Mouse (Mus musculus) erythroblast, adult 5-6 weeks (primary cell): ENCODE measurements around the gene Sorbs2. TPM values are rescaled to one million over a fixed set of nuclear protein-coding genes. Genes with fewer than 3 reads are reported as not detected.

Source experiments
- ATAC-seq: replicated peaks from 2 replicates; pipeline ENCODE4 v1.8.0; 2016; ENCODE audit warnings: moderate number of reproducible peaks, mild to moderate bottlenecking, moderate TSS enrichment, inconsistent platforms; ENCODE audit not compliant: poor library complexity, low FRiP score, severe bottlenecking
- total RNA-seq, 2 experiments: library from RNA; stranded (forward) in 1 of 2; stranded (reverse) in 1 of 2; fragments of 150-400 nt in 1 of 2; fragments of 200-764, 138-1000 nt in 1 of 2; gene quantifications; 2 replicates each; pipeline versions ENCODE4 v1.2.3 to v1.2.4; 2015 to 2017; ENCODE audit warnings: low replicate concordance in 2 of 2

Sorbs2 gene
- total RNA-seq, 2 experiments from 2014 or later = 0.09 TPM; not detected in 1

- ATAC-seq = no peak
Observed at GRCm38 (mm10) chr8:45611320-45611719, 103.7 kb downstream of the Sorbs2 start.

- ATAC-seq = no peak
Observed at GRCm38 (mm10) chr8:45614610-45615009, 107.0 kb downstream of the Sorbs2 start.

GRCm38 (mm10) chr8:45615050-45615449 is 107.5 kb downstream of the Sorbs2 start:
- ATAC-seq = no peak

GRCm38 (mm10) chr8:45615551-45615950 is 108.0 kb downstream of the Sorbs2 start:
- ATAC-seq = no peak

GRCm38 (mm10) chr8:45621576-45622178 is 114.1 kb downstream of the Sorbs2 start:
- no peak for ATAC-seq

GRCm38 (mm10) chr8:45626406-45626805 is 118.8 kb downstream of the Sorbs2 start:
- ATAC-seq = no peak

GRCm38 (mm10) chr8:45627246-45628241 is 120.0 kb downstream of the Sorbs2 start:
- no peak for ATAC-seq

- ATAC-seq = no peak
Observed at GRCm38 (mm10) chr8:45628421-45629065, 121.0 kb downstream of the Sorbs2 start.

- no peak for ATAC-seq
Observed at GRCm38 (mm10) chr8:45629066-45629430, 121.5 kb downstream of the Sorbs2 start.

- ATAC-seq = no peak
Observed at GRCm38 (mm10) chr8:45631023-45631422, 123.4 kb downstream of the Sorbs2 start.

GRCm38 (mm10) chr8:45635155-45635554 is 127.6 kb downstream of the Sorbs2 start:
- ATAC-seq = no peak

GRCm38 (mm10) chr8:45637745-45638144 is 130.2 kb downstream of the Sorbs2 start:
- no peak for ATAC-seq

GRCm38 (mm10) chr8:45639444-45639843 is 131.9 kb downstream of the Sorbs2 start:
- no peak for ATAC-seq

GRCm38 (mm10) chr8:45644651-45645050 is 137.1 kb downstream of the Sorbs2 start:
- no peak for ATAC-seq

GRCm38 (mm10) chr8:45649063-45649462 is 141.5 kb downstream of the Sorbs2 start:
- ATAC-seq = no peak

- no peak for ATAC-seq
Observed at GRCm38 (mm10) chr8:45649966-45650365, 142.4 kb downstream of the Sorbs2 start.

- no peak for ATAC-seq
Observed at GRCm38 (mm10) chr8:45658021-45658420, 150.4 kb downstream of the Sorbs2 start.

GRCm38 (mm10) chr8:45658458-45659325 is 151.1 kb downstream of the Sorbs2 start:
- no peak for ATAC-seq

- no peak for ATAC-seq
Observed at GRCm38 (mm10) chr8:45659473-45659872, 151.9 kb downstream of the Sorbs2 start.

- ATAC-seq = no peak
Observed at GRCm38 (mm10) chr8:45660570-45660969, 153.0 kb downstream of the Sorbs2 start.
